Mouse (Mus musculus): ENCODE data around the gene Zkscan5.
A peak's percentile ranks its signal among the peaks of the same experiment; 100 is the strongest.
"Not testable (repeated sequence)": the region's sequence is repeated elsewhere in the genome, so short reads cannot be mapped to it uniquely, and the experiment has no call there.

Zkscan5 gene

DNA sequence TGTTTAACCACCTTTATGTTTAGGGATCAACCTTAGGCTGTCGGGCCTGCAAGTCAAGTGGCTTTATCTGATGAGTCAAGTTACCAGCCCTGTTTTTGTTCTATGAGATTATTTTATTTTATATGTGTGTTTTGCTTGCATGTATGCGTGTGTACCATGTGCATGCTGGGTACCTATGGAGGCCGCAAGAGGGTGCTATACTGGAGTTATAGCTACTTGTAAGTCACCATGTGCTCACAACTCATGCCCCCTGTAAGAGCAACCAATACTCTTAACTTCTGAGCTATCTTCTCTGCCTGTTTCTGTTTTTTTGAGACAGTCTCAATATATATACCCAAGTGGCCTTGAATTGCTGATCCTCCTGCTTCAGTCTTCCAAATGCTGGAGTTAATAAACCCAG is 9.1 kb downstream of the Zkscan5 start:
- DNase-seq (ENCODE audit: low read depth, low spot score) = no peak

- peak; percentile 29 for DNase-seq (ENCODE audit: low read depth, low spot score)
Measured at GRCm38 (mm10) chr5:145214679-145215078, 10.3 kb downstream of the Zkscan5 start.

DNA sequence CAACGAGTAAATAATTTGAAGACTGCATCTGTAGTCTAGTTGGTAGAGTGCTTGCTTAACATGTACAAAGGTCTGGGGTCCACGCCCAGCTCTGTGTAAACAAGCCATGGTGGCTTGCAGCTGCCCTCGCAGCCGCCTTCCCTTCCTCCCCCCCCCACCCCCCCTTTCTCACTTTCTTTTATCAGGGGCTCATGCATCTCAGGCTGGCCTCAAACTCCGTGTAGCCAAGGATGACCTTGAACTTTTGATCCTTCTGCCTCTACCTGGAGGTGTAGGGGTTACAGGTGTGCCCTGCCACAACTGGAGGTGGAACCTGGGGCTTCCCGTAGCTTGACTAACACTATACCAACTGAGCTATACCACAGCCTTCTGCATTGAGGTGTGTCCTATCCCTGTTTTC is 13.4 kb downstream of the Zkscan5 start:
- DNase-seq (ENCODE audit: low read depth, low spot score) = no peak

DNA sequence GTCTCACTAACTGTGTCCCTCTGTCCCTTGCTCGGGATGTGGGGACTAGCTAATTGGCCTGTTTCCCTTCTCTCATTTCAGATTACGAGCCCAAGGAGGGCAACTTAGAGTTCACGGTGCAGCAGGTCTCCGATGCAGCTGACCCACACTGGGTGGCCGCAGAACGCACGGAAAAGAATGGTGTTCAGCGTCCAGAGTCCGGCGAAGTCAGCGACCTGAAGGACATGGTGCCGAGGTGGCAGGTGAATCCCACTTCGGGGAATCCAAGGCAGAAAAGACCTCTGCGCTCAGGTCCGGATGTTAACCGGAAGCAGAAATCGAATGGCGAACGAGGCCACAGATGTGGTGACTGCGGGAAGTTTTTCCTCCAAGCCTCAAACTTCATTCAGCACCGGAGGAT is 13.8 kb downstream of the Zkscan5 start:
- DNase-seq (ENCODE audit: low read depth, low spot score) = no peak

DNA sequence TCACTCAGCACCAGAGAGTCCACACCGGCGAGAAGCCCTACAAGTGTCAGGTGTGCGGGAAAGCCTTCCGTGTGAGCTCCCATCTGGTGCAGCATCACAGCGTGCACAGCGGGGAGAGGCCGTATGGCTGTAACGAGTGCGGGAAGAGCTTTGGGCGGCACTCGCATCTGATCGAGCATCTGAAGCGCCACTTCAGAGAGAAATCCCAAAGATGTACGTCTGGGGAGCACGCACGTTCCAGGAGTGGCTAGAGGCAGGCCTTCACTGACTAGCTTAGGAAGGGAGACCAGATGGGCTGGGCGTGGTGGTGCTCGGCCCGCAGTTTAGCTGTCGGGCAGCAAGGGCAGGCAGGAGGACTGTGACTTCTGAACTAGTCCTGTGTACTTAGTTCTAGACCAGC is 14.3 kb downstream of the Zkscan5 start:
- DNase-seq (ENCODE audit: low read depth, low spot score) = no peak

GRCm38 (mm10) chr5:145219981-145220380 is 15.6 kb downstream of the Zkscan5 start:
- no peak for DNase-seq (ENCODE audit: low read depth, low spot score)

DNA sequence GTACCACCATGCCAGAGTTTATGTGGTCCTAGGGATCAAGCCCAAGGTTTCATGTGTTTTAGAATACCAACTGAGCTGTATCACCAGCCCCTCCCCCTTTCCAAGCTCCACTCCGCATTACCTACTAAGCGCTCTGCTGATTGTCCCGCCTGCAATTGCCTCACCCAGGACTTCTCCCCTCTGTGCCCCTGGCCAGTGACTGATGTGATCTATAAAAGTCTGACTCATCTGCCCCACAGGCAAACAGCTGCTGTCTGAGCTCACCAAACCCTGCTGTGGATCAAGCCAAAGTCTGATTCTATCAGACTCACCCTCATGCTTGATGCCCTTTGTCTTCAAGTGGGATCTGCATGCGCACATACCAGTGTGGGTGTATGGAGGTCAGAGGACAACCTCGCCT is 18.5 kb downstream of the Zkscan5 start:
- DNase-seq (ENCODE audit: low read depth, low spot score) = no peak

- no peak for DNase-seq (ENCODE audit: low read depth, low spot score)
Measured at GRCm38 (mm10) chr5:145223395-145223794, 19.0 kb downstream of the Zkscan5 start.

DNA sequence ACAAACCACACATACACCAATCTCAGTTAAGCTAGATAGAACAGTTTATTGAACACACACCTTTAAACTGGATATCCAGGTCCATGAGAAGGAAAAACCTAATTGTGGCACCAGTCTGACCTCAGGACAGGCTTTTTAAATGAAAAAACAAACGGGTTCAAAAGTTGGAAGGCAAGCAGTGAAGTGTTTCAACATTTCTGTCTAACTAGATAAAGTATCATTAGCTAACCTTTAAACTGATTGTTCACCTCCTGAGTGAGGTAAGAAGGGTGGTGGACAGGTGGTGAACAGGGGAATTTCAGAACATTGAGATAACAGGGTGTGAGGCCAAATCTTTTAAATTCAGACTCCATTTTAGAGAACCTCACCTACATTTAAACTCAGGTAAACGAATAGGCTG is 22.1 kb downstream of the Zkscan5 start:
- DNase-seq (ENCODE audit: low read depth, low spot score) = no peak

GRCm38 (mm10) chr5:145229283-145229682 is 24.9 kb downstream of the Zkscan5 start:
- not testable (repeated sequence) for DNase-seq (ENCODE audit: low read depth, low spot score)

DNA sequence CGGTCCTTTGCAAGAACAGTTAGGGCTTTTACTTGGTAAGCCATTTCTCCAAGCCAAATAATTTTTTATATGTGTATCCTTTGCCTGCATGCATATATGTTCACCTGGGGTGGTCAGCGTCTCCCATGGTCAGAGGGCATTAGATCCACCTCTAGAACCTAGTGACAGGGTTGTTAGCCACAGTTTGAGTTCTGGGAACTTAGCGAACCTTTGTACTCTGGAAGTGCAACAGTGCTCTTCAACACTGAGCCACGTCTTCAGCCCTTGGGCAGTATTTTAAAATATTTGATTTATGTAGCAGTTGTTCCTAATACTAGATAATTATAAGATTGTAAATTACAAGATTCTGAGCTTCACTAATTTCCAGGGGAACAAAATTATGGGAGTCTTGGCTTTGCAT is 26.3 kb downstream of the Zkscan5 start:
- DNase-seq (ENCODE audit: low read depth, low spot score) = no peak

- peak; percentile 99 for DNase-seq (ENCODE audit: low read depth, low spot score)
Measured at GRCm38 (mm10) chr5:145231367-145231871, 27.1 kb downstream of the Zkscan5 start, which contains the start of gene Zfp655. Gene Zfp655 (plus strand): TSS chr5:145231715.

- peak; percentile 10 for DNase-seq (ENCODE audit: low read depth, low spot score)
Measured at GRCm38 (mm10) chr5:145231893-145232411, 27.6 kb downstream of the Zkscan5 start.

DNA sequence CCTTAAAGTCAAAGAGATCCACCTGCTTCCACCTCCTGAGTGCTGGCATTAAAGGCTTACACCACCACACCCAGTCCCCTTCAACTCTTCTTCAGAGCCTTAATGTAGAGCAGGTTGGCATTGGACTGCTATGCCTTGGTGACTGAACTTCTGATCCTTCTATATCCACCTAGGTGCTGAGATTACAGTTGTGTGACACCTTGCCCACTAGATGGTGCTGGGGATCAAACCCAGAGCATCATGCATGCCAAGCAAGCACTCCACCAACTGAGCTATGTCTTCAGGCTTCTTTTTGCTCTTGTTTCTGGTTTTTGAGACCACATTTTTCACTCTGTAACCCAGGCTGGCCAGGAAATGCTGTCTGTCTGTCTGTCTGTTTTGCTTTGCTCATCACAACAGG is 30.3 kb downstream of the Zkscan5 start:
- peak; percentile 60 for DNase-seq (ENCODE audit: low read depth, low spot score)

DNA sequence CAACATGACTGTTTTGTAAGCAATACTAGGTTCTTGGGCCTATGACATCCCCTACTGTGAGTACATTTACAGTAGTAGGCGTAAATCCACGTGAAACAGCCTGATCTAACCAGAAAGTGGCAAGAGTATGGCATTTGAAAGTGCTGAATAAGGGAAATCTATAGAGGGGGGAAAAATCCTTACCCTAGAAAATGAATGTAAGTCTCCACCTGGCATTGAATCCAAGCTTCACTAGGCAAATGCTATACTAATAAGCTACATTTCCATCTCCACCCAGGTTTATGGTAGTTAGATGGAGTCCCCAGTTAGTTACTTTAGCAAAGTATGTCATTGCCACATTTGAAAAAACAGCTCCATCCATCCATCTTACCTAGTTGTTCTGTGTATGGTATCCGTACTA is 45.2 kb downstream of the Zkscan5 start:
- no peak for DNase-seq (ENCODE audit: low read depth, low spot score)
